Mouse (Mus musculus) B cell, adult (primary cell): ENCODE data around the gene Olfr684. TPM values are rescaled to one million over a fixed set of nuclear protein-coding genes. Genes with fewer than 3 reads are reported as not detected.

Experiments used
- total RNA-seq: library from RNA; stranded (reverse); gene quantifications from 4 replicates; pipeline ENCODE4 v1.2.4, GENCODE M21; 2023; ENCODE audit not compliant: inconsistent age

Gene Olfr684
- not detected in 4 replicates for total RNA-seq

GRCm38 (mm10) chr7:105163553-105163952 is at the start of gene Olfr684:
TSS of gene Olfr684 (minus strand) at chr7:105163653.

GRCm38 (mm10) chr7:105207385-105207784 is 43.9 kb upstream of the Olfr684 start, which contains the start of gene Olfr686:
TSS of gene Olfr686 (minus strand) at chr7:105207485.

GRCm38 (mm10) chr7:105185912-105186311 is 22.5 kb upstream of the Olfr684 start, which contains the start of gene Olfr685:
TSS of gene Olfr685 (minus strand) at chr7:105186012.

GRCm38 (mm10) chr7:105146912-105147311 is 16.5 kb downstream of the Olfr684 start, which contains the start of gene Olfr683:
TSS of gene Olfr683 (minus strand) at chr7:105147012.

GRCm38 (mm10) chr7:105116536-105116935 is 46.9 kb downstream of the Olfr684 start, which contains the start of gene Olfr681:
TSS of gene Olfr681 (plus strand) at chr7:105116836.

Other genes starting within 250 kb of the Olfr684 start
- not detected in 4 replicates for gene Olfr667, start 242.2 kb downstream of the Olfr684 start, total RNA-seq
- gene Olfr668, start 235.6 kb downstream of the Olfr684 start, total RNA-seq, result not detected in 4 replicates
- not detected in 4 replicates for gene Olfr669, start 229.4 kb downstream of the Olfr684 start, total RNA-seq
- not detected in 4 replicates for gene Olfr670, start 201.0 kb downstream of the Olfr684 start, total RNA-seq
- gene Olfr671, start 184.5 kb downstream of the Olfr684 start, total RNA-seq, result not detected in 4 replicates
- not detected in 4 replicates for gene Olfr672, start 161.6 kb downstream of the Olfr684 start, total RNA-seq
- not detected in 4 replicates for gene Olfr675, start 135.2 kb downstream of the Olfr684 start, total RNA-seq
- gene Olfr676, start 131.0 kb downstream of the Olfr684 start, total RNA-seq, result not detected in 4 replicates
- not detected in 4 replicates for gene Olfr677, start 112.3 kb downstream of the Olfr684 start, total RNA-seq
- not detected in 4 replicates for gene Olfr678, start 99.2 kb downstream of the Olfr684 start, total RNA-seq
- gene Olfr679, start 82.4 kb downstream of the Olfr684 start, total RNA-seq, result not detected in 4 replicates
- not detected in 4 replicates for gene Olfr680-ps1, start 70.8 kb downstream of the Olfr684 start, total RNA-seq
- gene Olfr681, start 46.8 kb downstream of the Olfr684 start, total RNA-seq, result not detected in 4 replicates
- gene Olfr683, start 16.6 kb downstream of the Olfr684 start, total RNA-seq, result not detected in 4 replicates
- gene Olfr685, start 22.4 kb upstream of the Olfr684 start, total RNA-seq, result not detected in 4 replicates
- not detected in 4 replicates for gene Olfr686, start 43.8 kb upstream of the Olfr684 start, total RNA-seq
- not detected in 4 replicates for gene Olfr688, start 124.4 kb upstream of the Olfr684 start, total RNA-seq
- not detected in 4 replicates for gene Olfr689, start 147.5 kb upstream of the Olfr684 start, total RNA-seq
- not detected in 4 replicates for gene Olfr690, start 170.5 kb upstream of the Olfr684 start, total RNA-seq
- gene Olfr691, start 178.6 kb upstream of the Olfr684 start, total RNA-seq, result not detected in 4 replicates
- not detected in 4 replicates for gene Olfr692, start 204.6 kb upstream of the Olfr684 start, total RNA-seq
- not detected in 4 replicates for gene Gm5901, start 211.4 kb upstream of the Olfr684 start, total RNA-seq
- gene Fam160a2, start 236.4 kb upstream of the Olfr684 start, total RNA-seq, result 35.9 to 50.1 TPM (median 42.0 TPM) in 4 replicates
- gene Cnga4, start 240.9 kb upstream of the Olfr684 start, total RNA-seq, result not detected in 4 replicates